Mouse (Mus musculus): ENCODE measurements at regions not wholly inside any gene's neighbourhood (a gene's known extent, or its start where the extent isn't known, plus 50 kb on each side); places are given as distances from the start of the nearest gene placed in this dataset.

- no peak for DNase-seq (ENCODE audit: extremely low spot score, low read depth, low spot score)
Observed at GRCm38 (mm10) chr13:102250884-102251283, 442.5 kb upstream of the Cd180 start.

GRCm38 (mm10) chr13:102251709-102252108, 441.6 kb upstream of the Cd180 start:
- no peak for DNase-seq (ENCODE audit: extremely low spot score, low read depth, low spot score)

GRCm38 (mm10) chr13:102255401-102256371, 437.7 kb upstream of the Cd180 start:
- no peak for DNase-seq (ENCODE audit: extremely low spot score, low read depth, low spot score)

GRCm38 (mm10) chr13:102258207-102258606, 435.2 kb upstream of the Cd180 start:
- no peak for DNase-seq (ENCODE audit: extremely low spot score, low read depth, low spot score)

- no peak for DNase-seq (ENCODE audit: extremely low spot score, low read depth, low spot score)
Observed at GRCm38 (mm10) chr13:102273818-102274217, 419.5 kb upstream of the Cd180 start.

- no peak for DNase-seq (ENCODE audit: extremely low spot score, low read depth, low spot score)
Observed at GRCm38 (mm10) chr13:102275296-102275695, 418.1 kb upstream of the Cd180 start.

- DNase-seq (ENCODE audit: extremely low spot score, low read depth, low spot score): no peak
Observed at GRCm38 (mm10) chr13:102276885-102277284, 416.5 kb upstream of the Cd180 start.

- DNase-seq (ENCODE audit: extremely low spot score, low read depth, low spot score): no peak
Observed at GRCm38 (mm10) chr13:102280198-102280597, 413.2 kb upstream of the Cd180 start.

- no peak for DNase-seq (ENCODE audit: extremely low spot score, low read depth, low spot score)
Observed at GRCm38 (mm10) chr13:102294451-102294850, 398.9 kb upstream of the Cd180 start.

- DNase-seq (ENCODE audit: extremely low spot score, low read depth, low spot score): no peak
Observed at GRCm38 (mm10) chr13:102295079-102295478, 398.3 kb upstream of the Cd180 start.

- no peak for DNase-seq (ENCODE audit: extremely low spot score, low read depth, low spot score)
Observed at GRCm38 (mm10) chr13:102307983-102308382, 385.4 kb upstream of the Cd180 start.

- DNase-seq (ENCODE audit: extremely low spot score, low read depth, low spot score): no peak
Observed at GRCm38 (mm10) chr13:102312096-102312495, 381.3 kb upstream of the Cd180 start.

GRCm38 (mm10) chr13:102315921-102316692, 377.3 kb upstream of the Cd180 start:
- no peak for DNase-seq (ENCODE audit: extremely low spot score, low read depth, low spot score)

GRCm38 (mm10) chr13:102318891-102319404, 374.4 kb upstream of the Cd180 start:
- no peak for DNase-seq (ENCODE audit: extremely low spot score, low read depth, low spot score)

- no peak for DNase-seq (ENCODE audit: extremely low spot score, low read depth, low spot score)
Observed at GRCm38 (mm10) chr13:102319453-102319852, 373.9 kb upstream of the Cd180 start.

- no peak for DNase-seq (ENCODE audit: extremely low spot score, low read depth, low spot score)
Observed at GRCm38 (mm10) chr13:102323876-102324275, 369.5 kb upstream of the Cd180 start.

GRCm38 (mm10) chr13:102326003-102326402, 367.4 kb upstream of the Cd180 start:
- DNase-seq (ENCODE audit: extremely low spot score, low read depth, low spot score): no peak

- DNase-seq (ENCODE audit: extremely low spot score, low read depth, low spot score): no peak
Observed at GRCm38 (mm10) chr13:102326544-102326943, 366.8 kb upstream of the Cd180 start.

GRCm38 (mm10) chr13:102333667-102334066, 359.7 kb upstream of the Cd180 start:
- DNase-seq (ENCODE audit: extremely low spot score, low read depth, low spot score): no peak

- DNase-seq (ENCODE audit: extremely low spot score, low read depth, low spot score): no peak
Observed at GRCm38 (mm10) chr13:102334131-102334534, 359.2 kb upstream of the Cd180 start.

GRCm38 (mm10) chr13:102343236-102343635, 350.1 kb upstream of the Cd180 start:
- DNase-seq (ENCODE audit: extremely low spot score, low read depth, low spot score): no peak
